Mouse (Mus musculus) stomach, embryonic 16.5 days (tissue): ENCODE results near the gene Scpep1. TPM values are rescaled to one million over a fixed set of nuclear protein-coding genes. Genes with fewer than 3 reads are reported as not detected.

ENCODE experiments used
- ATAC-seq: fragments of 200-750 bp; cut with Nextera tagmentation; 2 replicates; pipeline ENCODE4 v1.8.0; 2017; ENCODE audit warnings: moderate number of reproducible peaks, moderate TSS enrichment; ENCODE audit not compliant: insufficient read depth, low FRiP score
- H3K27ac ChIP-seq: fragments of 300-500 bp; sonication (generic); 2 replicates; pipeline ENCODE4 v1.5.1; 2014; ENCODE audit warnings: low read length
- H3K27me3 ChIP-seq: fragments of 300-500 bp; sonication (generic); 2 replicates; pipeline ENCODE4 v1.6.1; 2014; ENCODE audit warnings: low read length, control low read depth, mixed read lengths; ENCODE audit not compliant: control insufficient read depth, insufficient read depth
- H3K36me3 ChIP-seq: fragments of 300-500 bp; sonication (generic); 2 replicates; pipeline ENCODE4 v1.6.1; 2014; ENCODE audit warnings: low read length; ENCODE audit not compliant: control insufficient read depth, insufficient read depth
- H3K4me1 ChIP-seq: fragments of 300-500 bp; sonication (generic); 2 replicates; pipeline ENCODE4 v1.6.1; 2014; ENCODE audit warnings: low read length, control low read depth, mixed read lengths; ENCODE audit not compliant: control insufficient read depth, insufficient read depth
- H3K4me2 ChIP-seq: fragments of 300-500 bp; sonication (generic); 2 replicates; pipeline ENCODE4 v1.6.1; 2014; ENCODE audit warnings: low read depth, low read length, mixed read lengths
- H3K4me3 ChIP-seq: fragments of 300-500 bp; sonication (generic); replicated peaks from 2 replicates; pipeline ENCODE4 v1.5.1; 2014; ENCODE audit warnings: mild to moderate bottlenecking, low read length
- H3K9ac ChIP-seq: fragments of 300-500 bp; sonication (generic); 2 replicates; pipeline ENCODE4 v1.6.1; 2014; ENCODE audit warnings: low read length
- H3K9me3 ChIP-seq: fragments of 300-500 bp; sonication (generic); replicated peaks from 2 replicates; pipeline ENCODE4 v1.6.1; 2016; ENCODE audit warnings: low read length, control low read depth; ENCODE audit not compliant: control insufficient read depth
- WGBS: fragments of 180-500 bp; shearing (Covaris S2); extraction: QIAGEN DNeasy Blood & Tissue Kit; methylation state at CpG from one replicate; pipeline ENCODE4 v1.1.7; 2014; 5-methylcytosine and 5-hydroxymethylcytosine counted together
- polyA plus RNA-seq: library from polyadenylated mRNA; unstranded; fragments of >200 nt; fragmentation: Nextera tagmentation; extraction: Ambion mirVana; gene quantifications from 2 replicates; pipeline ENCODE4 v1.2.1, GENCODE M21; 2015

Scpep1 gene
- polyA plus RNA-seq, 1 experiment from 2014 or later = 93.1 TPM

- 0% methylated on average over 4 of the region's 4 CpGs for WGBS
- no peaks in the 10 kb centered on the region for H3K36me3 ChIP-seq
- H3K27ac ChIP-seq = peak overlapping the region; percentile 64; the same call in 1 of the 2 replicates
- H3K4me3 ChIP-seq = peak overlapping the region; percentile 63
- H3K4me2 ChIP-seq = peak overlapping the region; percentile 58
- no peaks in the 10 kb centered on the region for H3K9me3 ChIP-seq
- peak overlapping the region; percentile 72 for H3K9ac ChIP-seq
- H3K27me3 ChIP-seq = no peaks in the 10 kb centered on the region
- H3K4me1 ChIP-seq = peaks cover 12% of the 10 kb centered on the region
- peak; percentile 60; the same call in 1 of the 2 replicates for ATAC-seq
Observed at GRCm38 (mm10) chr11:88954803-88955202, 462 bp downstream of the Scpep1 start.

GRCm38 (mm10) chr11:88953582-88953981, 1.7 kb downstream of the Scpep1 start:
- Histone ChIP-seq H3K36me3 (no peaks in the 10 kb centered on the region), H3K9me3 (no peaks in the 10 kb centered on the region), H3K27ac (no peak overlapping the region), H3K4me3 (no peak overlapping the region), H3K9ac (no peak overlapping the region), H3K4me1 (peaks cover 12% of the 10 kb centered on the region), H3K27me3 (no peaks in the 10 kb centered on the region), H3K4me2 (no peak overlapping the region)
- ATAC-seq = no peak
- 85% methylated on average over 3 of the region's 3 CpGs for WGBS

- H3K4me1 ChIP-seq = peaks cover 12% of the 10 kb centered on the region
- H3K4me2 ChIP-seq = no peak overlapping the region
- no peak overlapping the region for H3K9ac ChIP-seq
- H3K4me3 ChIP-seq = no peak overlapping the region
- no peaks in the 10 kb centered on the region for H3K27me3 ChIP-seq
- H3K9me3 ChIP-seq = no peaks in the 10 kb centered on the region
- no peaks in the 10 kb centered on the region for H3K36me3 ChIP-seq
- H3K27ac ChIP-seq = no peak overlapping the region
- WGBS = 90% methylated on average over 5 of the region's 5 CpGs
- ATAC-seq = no peak
Observed at GRCm38 (mm10) chr11:88952117-88952516, 3.1 kb downstream of the Scpep1 start.

- no peak overlapping the region for H3K4me3 ChIP-seq
- H3K36me3 ChIP-seq = no peaks in the 10 kb centered on the region
- ATAC-seq = no peak
- no peaks in the 10 kb centered on the region for H3K27me3 ChIP-seq
- peaks cover 12% of the 10 kb centered on the region for H3K4me1 ChIP-seq
- no peak overlapping the region for H3K4me2 ChIP-seq
- H3K9me3 ChIP-seq = no peaks in the 10 kb centered on the region
- no peak overlapping the region for H3K9ac ChIP-seq
- H3K27ac ChIP-seq = no peak overlapping the region
- 88% methylated on average over 2 of the region's 2 CpGs for WGBS
Observed at GRCm38 (mm10) chr11:88951576-88951975, 3.7 kb downstream of the Scpep1 start.

GRCm38 (mm10) chr11:88950640-88951250, 4.5 kb downstream of the Scpep1 start:
- Histone ChIP-seq H3K4me1 (peaks cover 12% of the 10 kb centered on the region), H3K9ac (peak overlapping the region; percentile 34; the same call in 1 of the 2 replicates), H3K4me2 (no peak overlapping the region), H3K36me3 (no peaks in the 10 kb centered on the region), H3K27me3 (no peaks in the 10 kb centered on the region), H3K4me3 (no peak overlapping the region), H3K27ac (peak overlapping the region; percentile 29; the same call in 1 of the 2 replicates), H3K9me3 (no peaks in the 10 kb centered on the region)
- ATAC-seq = no peak
- 81% methylated on average over 13 of the region's 13 CpGs for WGBS

GRCm38 (mm10) chr11:88949802-88950639, 5.2 kb downstream of the Scpep1 start:
- no peaks in the 10 kb centered on the region for H3K36me3 ChIP-seq
- no peak for ATAC-seq
- no peaks in the 10 kb centered on the region for H3K27me3 ChIP-seq
- H3K4me3 ChIP-seq = no peak overlapping the region
- peak overlapping the region; percentile 34; the same call in 1 of the 2 replicates for H3K9ac ChIP-seq
- no peaks in the 10 kb centered on the region for H3K9me3 ChIP-seq
- WGBS = 77% methylated on average over 8 of the region's 8 CpGs
- H3K27ac ChIP-seq = peak overlapping the region; percentile 29; the same call in 1 of the 2 replicates
- H3K4me1 ChIP-seq = peaks cover 12% of the 10 kb centered on the region
- H3K4me2 ChIP-seq = no peak overlapping the region

- H3K4me2 ChIP-seq = no peak overlapping the region
- ATAC-seq = no peak
- no peak overlapping the region for H3K9ac ChIP-seq
- WGBS = 67% methylated on average over 8 of the region's 8 CpGs
- H3K9me3 ChIP-seq = no peaks in the 10 kb centered on the region
- no peak overlapping the region for H3K4me3 ChIP-seq
- no peaks in the 10 kb centered on the region for H3K36me3 ChIP-seq
- H3K27ac ChIP-seq = peak overlapping the region; percentile 7; the same call in 1 of the 2 replicates
- 0 out of 2 replicates have a peak, but pooled peaks cover 5% of the 10 kb centered on the region for H3K4me1 ChIP-seq
- no peaks in the 10 kb centered on the region for H3K27me3 ChIP-seq
Observed at GRCm38 (mm10) chr11:88948896-88949295, 6.4 kb downstream of the Scpep1 start.

GRCm38 (mm10) chr11:88945971-88946585, 9.2 kb downstream of the Scpep1 start:
- 0 out of 2 replicates have a peak, but pooled peaks cover 5% of the 10 kb centered on the region for H3K4me1 ChIP-seq
- H3K36me3 ChIP-seq = 0 out of 2 replicates have a peak, but pooled peaks cover 2% of the 10 kb centered on the region
- no peak for ATAC-seq
- no peaks in the 10 kb centered on the region for H3K27me3 ChIP-seq
- H3K9me3 ChIP-seq = no peaks in the 10 kb centered on the region
- no peak overlapping the region for H3K4me2 ChIP-seq
- H3K27ac ChIP-seq = no peak overlapping the region
- WGBS = 72% methylated on average over 8 of the region's 8 CpGs
- H3K4me3 ChIP-seq = no peak overlapping the region
- H3K9ac ChIP-seq = no peak overlapping the region

- Histone ChIP-seq H3K27ac (no peak overlapping the region), H3K4me3 (no peak overlapping the region), H3K27me3 (no peaks in the 10 kb centered on the region), H3K36me3 (0 out of 2 replicates have a peak, but pooled peaks cover 4% of the 10 kb centered on the region), H3K4me1 (no peaks in the 10 kb centered on the region), H3K9ac (no peak overlapping the region), H3K4me2 (no peak overlapping the region), H3K9me3 (no peaks in the 10 kb centered on the region)
- WGBS = 82% methylated on average over 12 of the region's 12 CpGs
- ATAC-seq = no peak
Observed at GRCm38 (mm10) chr11:88941489-88941888, 13.8 kb downstream of the Scpep1 start.
